Mouse (Mus musculus) megakaryocyte, embryonic 14.5 days (primary cell): Measurements from ENCODE around the gene Cog1.

Source experiments
- FLI1 ChIP-seq: IDR thresholded peaks from 2 replicates; pipeline ENCODE4 v1.6.1; 2012; ENCODE audit warnings: low read length, inconsistent platforms, mixed read lengths
- GATA1 ChIP-seq: IDR thresholded peaks from 3 replicates; pipeline ENCODE4 v1.6.1; 2012; ENCODE audit warnings: mixed read lengths, low read length, inconsistent platforms, borderline replicate concordance

- no peak for TF ChIP-seq FLI1
- no peak for TF ChIP-seq GATA1
These were observed 25.6 kb downstream of the Cog1 start for GRCm38 (mm10) chr11:113674595-113674994.
